ENCODE assay signal across 17 mouse cellular contexts in the genomic region with DNA sequence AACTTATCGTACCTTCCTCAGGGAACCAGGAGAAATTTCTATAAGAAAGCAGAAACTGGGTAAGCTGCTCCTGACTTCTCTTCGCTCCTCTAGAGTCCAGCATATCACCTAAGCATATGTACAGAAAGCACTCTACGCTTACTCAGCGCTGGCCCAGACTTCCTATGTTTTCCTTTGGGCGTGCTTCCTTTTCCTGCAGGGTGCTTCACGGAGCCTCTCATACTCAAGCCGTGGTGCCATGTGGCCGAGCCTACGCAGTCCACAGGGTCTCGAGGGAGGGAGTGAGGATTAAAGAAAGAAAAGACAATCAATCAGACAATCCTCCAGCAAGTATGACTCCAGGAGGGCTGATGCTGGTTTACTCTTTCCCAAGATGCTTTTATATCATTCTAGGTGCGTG. TPM values are rescaled to one million over a fixed set of nuclear protein-coding genes. Genes with fewer than 3 reads are reported as not detected.
DNase-seq lines count a peak whose midpoint lies in the region; ATAC-seq lines count a peak whose summit lies in the region.
"Had no signal": no experiment of that assay in that cellular context is flagged by ENCODE, and none has a peak within 500 bp of the region (broad histone marks: within the 10 kb centered on the region; RNA-seq: fewer than 3 reads in every experiment).

No protein-coding gene starts in this region.

- no peaks in the 10 kb centered on the region for H3K27me3 ChIP-seq in heart, embryonic 13.5 days (replicated peaks)
- no peaks in the 10 kb centered on the region for H3K27me3 ChIP-seq in kidney, embryonic 15.5 days
- H3K27me3 ChIP-seq in midbrain, embryonic 11.5 days (ENCODE audit: control insufficient read depth, insufficient read depth, low read length): no peaks in the 10 kb centered on the region; the same call in 1 of the 2 replicates
- H3K27me3 ChIP-seq in midbrain, embryonic 10.5 days (ENCODE audit: low read depth, poor library complexity, severe bottlenecking): no peaks in the 10 kb centered on the region
- H3K27me3 ChIP-seq: limb, embryonic 15.5 days had no signal

- peaks cover 13% of the 10 kb centered on the region for H3K4me1 ChIP-seq in heart, embryonic 13.5 days
- peaks cover 6% of the 10 kb centered on the region for H3K4me1 ChIP-seq in kidney, embryonic 15.5 days
- no peaks in the 10 kb centered on the region for H3K4me1 ChIP-seq in midbrain, embryonic 11.5 days (ENCODE audit: control insufficient read depth, insufficient read depth, low read length)
- peaks cover 9% of the 10 kb centered on the region; the same call in 1 of the 2 replicates for H3K4me1 ChIP-seq in midbrain, embryonic 10.5 days

- H3K27ac ChIP-seq in heart, embryonic 13.5 days (replicated peaks): peak overlapping the region; percentile 58
- peak overlapping the region; percentile 19; the same call in 1 of the 2 replicates for H3K27ac ChIP-seq in kidney, embryonic 15.5 days
- no peak overlapping the region for H3K27ac ChIP-seq in midbrain, embryonic 11.5 days (ENCODE audit: low read depth, low read length)
- no peak overlapping the region for H3K27ac ChIP-seq in midbrain, embryonic 10.5 days (replicated peaks)
- H3K27ac ChIP-seq: gastrocnemius, adult 2 months; hindbrain, embryonic 14.5 days; limb, embryonic 15.5 days had no signal

- no peak overlapping the region for H3K4me3 ChIP-seq in heart, embryonic 13.5 days
- H3K4me3 ChIP-seq in kidney, embryonic 15.5 days (replicated peaks): no peak overlapping the region
- no peak overlapping the region for H3K4me3 ChIP-seq in midbrain, embryonic 11.5 days (ENCODE audit: low read depth, low read length)
- no peak overlapping the region for H3K4me3 ChIP-seq in midbrain, embryonic 10.5 days
- H3K4me3 ChIP-seq: gastrocnemius, adult 2 months; limb, embryonic 15.5 days had no signal

- no peaks in the 10 kb centered on the region for H3K36me3 ChIP-seq in heart, embryonic 13.5 days
- no peaks in the 10 kb centered on the region for H3K36me3 ChIP-seq in kidney, embryonic 15.5 days
- no peaks in the 10 kb centered on the region for H3K36me3 ChIP-seq in midbrain, embryonic 11.5 days (ENCODE audit: control insufficient read depth, insufficient read depth, low read length)
- no peaks in the 10 kb centered on the region for H3K36me3 ChIP-seq in midbrain, embryonic 10.5 days
- H3K36me3 ChIP-seq: limb, embryonic 15.5 days had no signal

- 63% methylated on average over 11 of the region's 11 CpGs for WGBS in heart, embryonic 13.5 days
- 61% methylated on average over 11 of the region's 11 CpGs for WGBS in kidney, embryonic 15.5 days
- WGBS in midbrain, embryonic 11.5 days: 75% methylated on average over 11 of the region's 11 CpGs
- 80% methylated on average over 11 of the region's 11 CpGs for WGBS in midbrain, embryonic 10.5 days

- no peak for ATAC-seq in heart, embryonic 13.5 days (ENCODE audit: extremely low read depth, insufficient number of reproducible peaks, low FRiP score, low TSS enrichment)
- ATAC-seq in kidney, embryonic 15.5 days (replicated peaks; ENCODE audit: low FRiP score): no peak
- ATAC-seq in midbrain, embryonic 11.5 days (ENCODE audit: low FRiP score): no peak
- ATAC-seq: liver, postnatal 0 days had no signal

- DNase-seq in heart, adult 18-20 months: no peak
- DNase-seq in kidney, adult 8-10 months: no peak
- peak; percentile 76 for DNase-seq in midbrain, embryonic 11.5 days (ENCODE audit: low spot score, missing footprints)
- DNase-seq in midbrain, embryonic 10.5 days (ENCODE audit: low spot score): no peak
- no peak for DNase-seq in left cerebral cortex, adult 18-20 months (ENCODE audit: low spot score in 2 of 2)
- DNase-seq: adrenal gland, adult 2 months; cerebellum, adult 9-10 months; gastrocnemius, adult 2 months; kidney, adult 11 months; liver, postnatal 0 days; right cerebral cortex, postnatal 14 days; spleen, adult 18-20 months; thymus, postnatal 4 days had no signal

- H3K4me2 ChIP-seq in heart, embryonic 13.5 days: peak overlapping the region; percentile 28
- no peak overlapping the region for H3K4me2 ChIP-seq in kidney, embryonic 15.5 days
- no peak overlapping the region for H3K4me2 ChIP-seq in midbrain, embryonic 11.5 days
- H3K4me2 ChIP-seq: hindbrain, embryonic 14.5 days; limb, embryonic 15.5 days had no signal

- H3K9me3 ChIP-seq in heart, embryonic 13.5 days: no peaks in the 10 kb centered on the region
- no peaks in the 10 kb centered on the region for H3K9me3 ChIP-seq in kidney, embryonic 15.5 days (replicated peaks)
- H3K9me3 ChIP-seq in midbrain, embryonic 11.5 days (ENCODE audit: control insufficient read depth, low read length): no peaks in the 10 kb centered on the region
- H3K9me3 ChIP-seq in midbrain, embryonic 10.5 days (replicated peaks): no peaks in the 10 kb centered on the region
- H3K9me3 ChIP-seq: limb, embryonic 15.5 days had no signal

- no peak overlapping the region for H3K9ac ChIP-seq in heart, embryonic 13.5 days
- no peak overlapping the region for H3K9ac ChIP-seq in kidney, embryonic 15.5 days
- H3K9ac ChIP-seq in midbrain, embryonic 11.5 days (ENCODE audit: low read length): no peak overlapping the region
- H3K9ac ChIP-seq: hindbrain, embryonic 14.5 days; limb, embryonic 15.5 days; liver, postnatal 0 days had no signal

RNA-seq across cellular contexts. Expression of a gene that starts 6.8 kb away (rescaled TPM):
- polyA plus RNA-seq in heart, embryonic 13.5 days (2015; fragmentation: Nextera tagmentation; extraction: Ambion mirVana): 68.8 and 72.7 TPM in 2 replicates
- 10 to 100 TPM; 17.7 TPM for total RNA-seq in heart, adult 18-20 months (2021)
- 97.4 and 104 TPM in 2 replicates for polyA plus RNA-seq in kidney, embryonic 15.5 days (2015; fragmentation: Nextera tagmentation; extraction: Ambion mirVana)
- polyA plus RNA-seq in midbrain, embryonic 11.5 days (2014; fragmentation: Nextera tagmentation; extraction: Ambion mirVana): 100 and 102 TPM in 2 replicates
- 75.4 and 81.0 TPM in 2 replicates for polyA plus RNA-seq in midbrain, embryonic 10.5 days (2016; fragmentation: Nextera tagmentation; extraction: Ambion mirVana)
- 10 to 100 TPM; 32.5 to 35.3 TPM for total RNA-seq in left cerebral cortex, adult 18-20 months (2021)

RNA-seq across cellular contexts. Expression of a gene that starts 36.8 kb away (rescaled TPM):
- polyA plus RNA-seq in heart, embryonic 13.5 days (2015; fragmentation: Nextera tagmentation; extraction: Ambion mirVana): 25.9 and 27.7 TPM in 2 replicates
- 1 to 10 TPM; 8.2 TPM for total RNA-seq in heart, adult 18-20 months (2021)
- polyA plus RNA-seq in kidney, embryonic 15.5 days (2015; fragmentation: Nextera tagmentation; extraction: Ambion mirVana): 40.0 and 40.4 TPM in 2 replicates
- 14.2 and 14.7 TPM in 2 replicates for polyA plus RNA-seq in midbrain, embryonic 11.5 days (2014; fragmentation: Nextera tagmentation; extraction: Ambion mirVana)
- 23.6 and 23.9 TPM in 2 replicates for polyA plus RNA-seq in midbrain, embryonic 10.5 days (2016; fragmentation: Nextera tagmentation; extraction: Ambion mirVana)
- 10 to 100 TPM; 19.1 to 22.7 TPM for total RNA-seq in left cerebral cortex, adult 18-20 months (2021)

Comparison
In these comparisons a context has a peak if more than half of its experiments do, and no peak if none do; other contexts are left out.
1. H3K27ac ChIP-seq: peak in heart, embryonic 13.5 days (single experiment) and kidney, embryonic 15.5 days (single experiment); none in midbrain, embryonic 11.5 days (single experiment) and midbrain, embryonic 10.5 days (single experiment).